Mouse (Mus musculus): ENCODE data around the gene Ppp1cc.
"Not testable (repeated sequence)": the region's sequence is repeated elsewhere in the genome, so short reads cannot be mapped to it uniquely, and the experiment has no call there.

Gene Ppp1cc

DNA sequence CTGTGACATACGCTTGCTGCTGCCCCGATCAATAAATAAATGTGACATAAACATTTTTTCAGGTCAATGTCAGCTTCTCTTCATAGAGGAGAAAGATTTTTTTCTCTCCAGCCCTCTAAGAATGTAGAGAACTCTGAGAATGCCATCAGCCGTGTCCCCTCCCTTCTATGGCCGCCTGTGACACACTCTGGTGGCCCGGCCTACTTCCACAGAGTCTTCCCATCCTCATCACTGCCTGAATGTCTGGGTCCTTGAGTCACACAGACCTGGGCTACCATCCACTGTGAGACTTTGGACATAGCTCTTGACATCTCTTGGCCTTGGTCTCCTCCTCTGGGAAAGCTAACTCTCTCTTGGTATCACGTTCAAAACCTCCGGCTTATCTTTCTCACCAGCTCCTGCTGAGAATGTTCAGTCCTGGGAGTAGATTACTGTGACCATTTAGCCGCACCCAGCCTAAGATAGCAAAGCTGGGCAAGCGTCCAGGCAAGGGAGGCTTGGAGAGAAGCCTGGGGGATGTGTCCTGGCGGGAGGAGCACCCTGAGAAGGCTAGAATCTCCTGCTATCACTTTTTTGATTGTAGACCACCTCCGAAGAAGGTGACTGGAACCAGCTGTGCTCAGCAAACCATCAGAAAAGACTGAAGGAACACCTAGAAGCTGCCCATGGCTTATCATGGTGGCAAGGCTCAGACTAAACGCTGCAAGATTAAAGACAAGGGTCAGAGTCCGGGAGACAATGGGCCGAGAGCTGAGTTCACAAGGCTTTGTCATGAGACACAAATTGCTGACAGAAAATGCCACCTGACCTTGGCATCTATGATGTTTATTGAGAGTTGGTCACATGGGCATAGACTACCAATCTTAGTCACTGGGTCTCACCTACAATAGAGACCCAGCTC, 21.3 kb upstream of the Ppp1cc start:
- no peak for DNase-seq (ENCODE audit: low read depth, low spot score)

DNA sequence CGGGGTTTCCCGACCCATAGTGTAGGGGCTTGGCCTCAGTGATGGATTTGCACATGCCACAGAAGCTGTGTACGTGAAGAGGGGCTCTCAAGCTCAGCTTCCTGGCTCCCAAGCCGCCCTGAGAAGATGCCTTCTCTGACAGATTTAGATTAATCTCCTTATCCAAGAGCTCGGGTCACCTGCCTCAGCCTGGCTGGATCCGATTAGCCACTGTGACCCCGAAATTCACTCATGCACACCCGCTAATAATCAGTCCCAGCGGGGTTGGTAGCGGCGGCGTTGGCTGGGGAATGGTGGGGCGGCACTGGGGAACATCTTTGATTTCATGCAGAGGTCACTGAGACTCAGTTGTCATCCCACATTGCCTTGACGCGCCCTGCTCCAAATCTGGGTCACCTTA, 19.2 kb upstream of the Ppp1cc start:
- DNase-seq (ENCODE audit: low read depth, low spot score): no peak

DNA sequence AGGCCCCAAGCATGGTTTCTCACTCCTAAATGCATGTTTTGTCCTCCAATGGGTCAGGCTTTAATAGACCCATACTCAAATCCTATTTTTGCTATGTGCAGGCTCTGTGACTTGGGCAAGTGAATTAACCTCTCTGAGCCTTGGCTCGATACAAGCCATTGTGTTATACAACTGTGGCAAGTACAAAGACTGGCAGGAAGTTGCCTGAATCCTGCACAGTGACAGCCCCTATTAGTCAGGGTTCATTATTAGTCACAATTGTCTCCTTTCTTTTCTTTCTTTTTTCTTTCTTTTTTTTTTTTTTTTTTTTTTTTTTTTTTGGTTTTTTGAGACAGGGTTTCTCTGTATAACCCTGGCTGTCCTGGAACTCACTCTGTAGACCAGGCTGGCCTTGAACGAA, 18.3 kb upstream of the Ppp1cc start:
- DNase-seq (ENCODE audit: low read depth, low spot score): not testable (repeated sequence)

DNA sequence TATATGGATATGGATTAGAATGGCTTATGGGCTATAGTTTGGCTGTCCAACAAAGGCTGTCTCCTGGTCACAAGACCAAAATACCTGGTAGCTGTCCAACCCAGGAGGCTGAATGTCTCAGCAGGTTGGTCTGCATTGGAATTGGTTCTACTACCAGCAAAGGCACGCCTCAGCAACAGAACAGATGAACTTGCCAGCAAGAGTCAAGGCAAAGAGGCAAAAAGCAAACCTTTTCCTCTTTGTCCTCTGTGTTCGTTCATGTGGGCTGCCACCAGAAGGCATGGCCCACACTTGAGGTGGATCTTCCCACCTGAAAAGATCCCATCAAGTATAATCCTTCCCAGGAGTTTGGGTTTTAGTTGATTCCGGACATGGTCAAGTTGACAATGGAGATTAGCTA, 17.4 kb upstream of the Ppp1cc start, which contains the start of gene Ccdc63:
Gene Ccdc63 (minus strand): TSS at position 101 of the 400 bp plus-strand sequence.
- no peak for DNase-seq (ENCODE audit: low read depth, low spot score)

DNA sequence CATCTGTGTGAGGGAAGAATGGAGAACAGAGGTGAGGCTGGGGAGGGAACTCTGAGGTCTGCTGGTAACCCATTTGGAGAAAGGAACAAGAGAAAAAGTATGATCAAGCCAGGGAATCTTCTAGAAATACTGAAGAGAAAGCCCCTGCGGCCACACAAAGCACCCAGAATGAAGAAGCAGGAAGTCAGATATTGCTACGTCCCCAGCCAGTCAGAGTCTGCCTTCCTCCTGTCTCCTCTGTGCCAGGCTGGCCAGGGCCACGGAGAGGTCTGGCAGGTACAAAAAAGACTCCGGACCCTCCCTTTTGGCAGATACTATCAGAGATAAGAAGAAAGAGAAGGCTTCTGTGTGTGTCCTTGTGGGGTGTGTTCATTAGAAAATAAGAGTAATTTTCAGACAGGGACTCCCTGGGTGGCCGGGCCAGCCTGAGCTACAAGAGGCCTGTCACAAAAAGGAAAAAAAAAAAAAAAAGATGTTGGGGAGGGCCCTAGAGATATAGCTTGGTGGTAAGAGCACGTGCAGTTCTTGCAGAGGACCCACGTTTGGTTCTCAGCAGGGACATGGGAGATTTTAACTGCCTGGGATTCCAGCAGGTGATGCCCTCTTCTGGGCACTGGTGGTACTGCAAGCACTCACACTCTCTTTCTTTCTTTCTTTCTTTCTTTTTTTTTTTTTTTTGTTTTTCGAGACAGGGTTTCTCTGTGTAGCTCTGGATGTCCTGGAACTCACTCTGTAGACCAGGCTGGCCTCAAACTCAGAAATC, 15.7 kb upstream of the Ppp1cc start:
- DNase-seq (ENCODE audit: low read depth, low spot score): no peak

DNA sequence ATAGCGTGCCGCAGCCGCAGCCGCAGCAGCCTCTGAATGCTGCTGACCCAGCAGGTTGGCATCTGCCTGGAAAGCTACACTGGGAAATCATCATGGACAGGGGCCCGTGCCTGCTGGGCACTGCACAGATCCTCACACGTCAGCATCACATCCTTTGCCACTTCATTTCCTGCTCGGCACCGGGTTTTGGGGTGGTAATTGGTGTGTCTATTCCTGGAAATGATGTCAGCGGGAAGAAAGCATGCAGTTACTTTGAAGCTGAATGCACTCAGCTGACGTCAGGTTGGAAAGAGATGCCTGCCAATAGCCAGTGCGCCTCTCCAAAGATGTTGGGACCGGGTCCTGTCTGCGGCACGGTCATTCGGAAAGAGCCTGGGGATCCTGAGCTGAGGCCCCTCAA, 14.5 kb upstream of the Ppp1cc start:
- DNase-seq (ENCODE audit: low read depth, low spot score): no peak

DNA sequence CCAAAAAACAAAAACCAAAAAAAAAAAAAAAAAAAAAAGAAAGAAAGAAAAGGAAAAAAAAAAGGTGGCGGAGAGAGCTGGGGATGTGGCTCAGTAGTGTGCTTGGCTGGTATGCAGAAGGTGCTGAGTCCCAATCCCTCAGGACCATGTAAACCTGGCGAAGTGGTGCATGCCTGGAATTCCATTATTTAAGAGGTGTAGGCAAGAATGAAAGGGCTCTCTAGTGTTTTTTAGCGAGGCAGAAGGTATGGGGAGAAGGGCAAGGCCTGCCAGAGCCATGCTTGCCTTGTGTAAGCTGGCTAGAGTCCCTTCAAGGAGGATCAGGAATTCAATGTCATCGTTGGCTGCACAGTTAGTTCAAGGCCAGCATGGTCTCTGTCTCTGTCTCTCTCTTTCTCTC, 13.3 kb upstream of the Ppp1cc start:
- DNase-seq (ENCODE audit: low read depth, low spot score): no peak

DNA sequence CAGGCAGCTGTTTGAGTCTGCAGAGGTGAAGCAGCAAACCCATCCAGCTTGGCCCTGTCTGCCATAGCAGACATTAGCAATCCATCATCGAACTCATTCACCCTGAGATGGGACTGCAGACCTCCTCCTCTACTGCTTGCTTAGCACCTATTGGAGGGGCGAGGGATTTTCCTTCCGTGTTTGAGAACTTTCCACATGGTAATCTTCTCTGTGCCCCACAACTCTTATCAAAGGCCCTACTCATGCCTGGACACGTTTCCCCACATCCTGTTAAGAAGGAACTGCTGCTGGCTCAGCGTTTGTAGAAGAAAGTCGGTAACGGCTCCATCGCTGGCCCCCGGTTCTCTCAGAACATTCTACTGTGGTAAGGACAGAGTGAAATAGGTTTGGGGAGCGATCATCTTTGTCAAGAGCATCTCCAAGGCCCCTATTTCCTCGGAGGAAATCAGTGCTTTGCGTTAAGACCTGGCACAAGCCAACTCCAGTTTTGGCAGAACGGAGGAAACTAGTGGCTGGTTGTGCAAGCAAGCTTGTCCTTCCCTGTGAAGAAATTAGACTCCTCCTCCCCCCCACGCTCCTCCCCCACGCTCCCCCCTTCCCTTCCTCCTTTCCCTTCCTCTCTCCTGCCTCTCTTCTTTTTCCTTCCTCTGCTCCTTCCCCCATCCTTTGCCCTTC, 12.6 kb upstream of the Ppp1cc start:
- no peak for DNase-seq (ENCODE audit: low read depth, low spot score)

DNA sequence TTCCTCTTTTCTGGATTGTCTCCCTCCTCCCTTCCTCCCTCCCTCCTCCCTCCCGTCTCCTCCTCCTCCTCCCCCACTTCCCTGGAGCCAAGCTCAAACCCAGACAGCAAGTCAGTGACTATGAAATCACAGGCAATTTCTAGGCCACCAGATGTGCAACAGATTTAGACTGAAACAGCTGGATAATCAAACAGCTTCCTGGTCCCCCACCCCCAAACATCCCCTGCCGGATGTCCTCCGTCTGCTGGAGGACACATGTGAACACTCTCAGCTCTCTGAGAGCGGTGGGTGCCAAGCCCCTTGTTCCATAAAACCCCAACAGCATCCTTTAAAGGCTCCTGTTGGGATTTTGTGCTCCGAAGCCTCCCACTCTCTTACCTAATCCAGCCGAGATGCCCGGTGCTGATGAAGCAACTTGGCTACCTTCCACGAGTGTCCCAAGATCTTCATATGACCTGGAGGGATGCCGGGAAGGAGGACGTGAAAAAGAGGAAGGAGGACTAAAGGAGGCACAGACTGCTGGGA, 12.0 kb upstream of the Ppp1cc start:
- peak; percentile 74 for DNase-seq (ENCODE audit: low read depth, low spot score)

DNA sequence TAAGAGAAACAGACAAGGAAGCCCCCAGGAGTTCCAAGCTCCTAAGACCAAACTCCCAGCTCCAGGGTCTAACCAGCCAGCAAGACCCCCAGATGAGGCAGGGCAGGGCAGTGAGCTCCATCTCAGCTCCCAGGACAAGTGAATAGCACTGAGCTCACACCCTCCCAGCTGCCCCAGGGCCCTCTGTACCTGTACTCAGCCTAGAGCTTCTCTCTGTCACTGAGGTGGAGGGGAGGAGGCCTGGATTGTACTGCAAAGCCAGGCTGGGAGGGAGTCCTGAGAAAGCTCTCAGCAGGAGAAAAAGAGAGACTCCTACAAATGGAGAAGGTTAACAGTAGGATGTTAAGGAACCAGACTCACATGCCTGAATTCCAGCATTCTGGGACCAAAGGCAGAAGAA, 11.5 kb upstream of the Ppp1cc start:
- DNase-seq (ENCODE audit: low read depth, low spot score): no peak

DNA sequence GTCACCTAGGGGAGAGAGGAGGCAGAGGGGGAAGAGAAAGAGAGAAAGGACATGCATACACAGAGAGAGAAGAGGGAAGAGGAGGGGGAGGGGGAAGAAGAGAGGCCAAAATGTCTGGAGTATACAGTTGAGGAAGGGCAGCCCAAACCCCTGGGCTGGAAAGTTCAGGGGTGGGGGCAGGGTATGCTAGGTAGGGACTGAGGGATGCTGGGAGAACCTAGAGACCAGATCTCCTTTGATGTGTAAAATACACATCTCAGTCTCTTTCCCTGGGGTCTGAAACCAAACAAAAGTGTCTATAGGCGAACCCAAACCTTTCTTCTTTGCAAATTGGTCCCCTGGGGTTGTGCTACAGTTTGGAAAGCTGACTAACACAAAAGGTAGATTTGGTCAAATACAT, 10.0 kb upstream of the Ppp1cc start:
- DNase-seq (ENCODE audit: low read depth, low spot score): no peak

DNA sequence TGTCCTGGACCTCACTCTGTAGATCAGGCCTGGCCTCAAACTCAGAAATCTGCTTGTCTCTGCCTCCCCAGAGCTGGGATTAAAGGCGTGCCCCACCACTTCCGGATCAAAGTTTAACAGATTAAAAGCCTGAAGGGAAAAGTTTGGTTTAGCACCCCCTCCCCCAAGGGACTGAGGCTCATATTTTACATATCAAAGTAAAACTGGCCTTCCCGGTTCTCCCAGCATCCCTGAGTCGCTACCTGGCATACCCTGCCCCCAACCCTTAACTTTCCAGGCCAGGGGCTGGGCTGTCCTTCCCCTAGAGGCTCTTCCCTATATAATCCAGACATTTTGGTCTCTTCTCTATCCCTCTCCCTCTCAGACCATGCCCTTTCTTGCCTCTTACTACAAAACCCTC, 8.8 kb upstream of the Ppp1cc start:
- DNase-seq (ENCODE audit: low read depth, low spot score): no peak

DNA sequence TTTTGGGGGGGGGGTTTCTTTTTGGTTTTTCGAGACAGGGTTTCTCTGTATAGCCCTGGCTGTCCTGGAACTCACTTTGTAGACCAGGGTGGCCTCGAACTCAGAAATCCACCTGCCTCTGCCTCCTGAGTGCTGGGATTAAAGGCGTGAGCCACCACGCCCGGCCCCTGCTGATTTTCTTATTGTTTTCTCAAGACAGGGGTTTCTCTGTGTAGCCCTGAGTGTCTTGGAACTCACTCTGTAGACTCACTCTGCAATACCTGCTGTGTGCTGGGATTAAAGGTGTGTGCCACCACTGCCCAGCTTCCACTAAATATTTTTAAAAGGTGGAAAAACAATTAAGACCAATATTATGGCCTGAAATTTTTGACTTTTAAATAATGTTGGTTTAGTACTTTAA, 5.6 kb upstream of the Ppp1cc start:
- DNase-seq (ENCODE audit: low read depth, low spot score): not testable (repeated sequence)

DNA sequence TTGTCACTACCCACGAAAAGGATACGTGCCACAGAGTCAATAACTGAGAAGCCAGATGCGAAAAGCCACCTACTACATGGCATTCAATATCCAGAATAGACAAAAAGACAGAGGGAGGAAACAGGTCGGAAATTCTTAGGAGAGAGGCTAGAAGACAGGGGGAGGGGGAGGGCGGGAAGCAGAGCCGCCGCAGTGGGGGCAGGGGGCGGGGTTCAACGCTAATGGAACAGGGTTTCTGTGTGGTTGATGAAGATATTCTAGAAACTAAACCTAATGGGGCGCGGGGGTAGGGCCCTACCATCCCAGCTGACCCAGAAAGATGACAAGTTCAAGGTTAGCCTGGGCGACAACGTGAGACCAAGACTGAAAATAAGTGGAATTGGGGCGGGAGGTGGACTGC, 4.1 kb upstream of the Ppp1cc start:
- DNase-seq (ENCODE audit: low read depth, low spot score): no peak

DNA sequence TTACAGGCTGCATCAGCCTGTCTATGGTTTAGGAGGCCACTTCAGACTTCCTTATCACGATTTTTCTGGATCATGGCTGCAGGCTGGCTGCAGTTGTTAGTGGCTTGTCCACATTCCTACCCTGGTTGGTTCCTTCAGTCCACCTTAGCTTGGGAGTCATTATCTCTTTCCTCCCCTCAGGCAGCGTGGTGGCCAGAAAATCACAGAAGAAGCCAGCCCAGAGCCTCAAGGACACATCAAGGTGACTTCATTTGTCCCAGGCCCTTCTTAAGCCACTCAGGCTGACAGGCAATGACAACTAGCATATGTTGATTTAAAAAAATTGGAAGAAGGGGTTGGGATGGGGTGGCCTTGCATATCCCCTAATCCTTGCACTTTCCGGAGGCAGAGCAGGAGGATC, 3.3 kb upstream of the Ppp1cc start:
- DNase-seq (ENCODE audit: low read depth, low spot score): no peak

DNA sequence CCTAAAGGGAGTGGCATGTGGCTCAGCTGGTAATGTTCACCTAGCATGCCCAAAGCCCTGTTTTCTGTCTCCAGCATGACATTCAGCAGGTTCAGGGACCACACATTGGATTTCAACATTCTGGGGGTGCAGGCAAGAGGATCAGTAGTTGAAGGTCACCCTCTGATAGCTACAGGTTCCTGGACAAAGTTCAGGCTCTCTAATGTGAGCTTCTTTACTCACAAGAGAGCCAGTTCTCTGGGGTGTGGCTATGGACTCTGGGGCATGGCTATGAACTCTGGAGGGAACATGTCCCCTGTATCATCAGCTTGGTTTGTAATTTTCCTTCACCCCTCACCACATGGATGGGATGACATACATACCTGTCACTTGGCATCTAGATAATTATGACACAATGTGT, 2.5 kb upstream of the Ppp1cc start:
- no peak for DNase-seq (ENCODE audit: low read depth, low spot score)

DNA sequence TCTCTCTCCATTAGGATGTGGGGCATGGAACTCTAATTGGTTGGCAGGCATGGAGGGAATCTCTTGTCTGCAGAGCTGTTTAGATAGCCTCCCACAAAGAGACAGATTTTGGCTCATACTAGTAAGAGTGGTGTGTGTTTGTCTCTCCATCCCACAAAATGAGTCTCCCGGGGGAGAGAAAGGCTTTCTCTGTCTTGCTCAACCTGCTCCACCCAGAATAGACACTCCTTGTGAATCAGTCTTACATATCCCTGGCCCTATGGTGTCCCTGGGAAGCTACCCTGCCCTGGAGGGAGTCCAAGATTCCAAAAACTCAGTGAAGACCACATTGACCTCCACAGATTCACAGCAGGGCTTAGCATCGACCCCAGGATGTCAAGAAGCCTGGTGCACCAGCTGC, 1.6 kb upstream of the Ppp1cc start:
- no peak for DNase-seq (ENCODE audit: low read depth, low spot score)

DNA sequence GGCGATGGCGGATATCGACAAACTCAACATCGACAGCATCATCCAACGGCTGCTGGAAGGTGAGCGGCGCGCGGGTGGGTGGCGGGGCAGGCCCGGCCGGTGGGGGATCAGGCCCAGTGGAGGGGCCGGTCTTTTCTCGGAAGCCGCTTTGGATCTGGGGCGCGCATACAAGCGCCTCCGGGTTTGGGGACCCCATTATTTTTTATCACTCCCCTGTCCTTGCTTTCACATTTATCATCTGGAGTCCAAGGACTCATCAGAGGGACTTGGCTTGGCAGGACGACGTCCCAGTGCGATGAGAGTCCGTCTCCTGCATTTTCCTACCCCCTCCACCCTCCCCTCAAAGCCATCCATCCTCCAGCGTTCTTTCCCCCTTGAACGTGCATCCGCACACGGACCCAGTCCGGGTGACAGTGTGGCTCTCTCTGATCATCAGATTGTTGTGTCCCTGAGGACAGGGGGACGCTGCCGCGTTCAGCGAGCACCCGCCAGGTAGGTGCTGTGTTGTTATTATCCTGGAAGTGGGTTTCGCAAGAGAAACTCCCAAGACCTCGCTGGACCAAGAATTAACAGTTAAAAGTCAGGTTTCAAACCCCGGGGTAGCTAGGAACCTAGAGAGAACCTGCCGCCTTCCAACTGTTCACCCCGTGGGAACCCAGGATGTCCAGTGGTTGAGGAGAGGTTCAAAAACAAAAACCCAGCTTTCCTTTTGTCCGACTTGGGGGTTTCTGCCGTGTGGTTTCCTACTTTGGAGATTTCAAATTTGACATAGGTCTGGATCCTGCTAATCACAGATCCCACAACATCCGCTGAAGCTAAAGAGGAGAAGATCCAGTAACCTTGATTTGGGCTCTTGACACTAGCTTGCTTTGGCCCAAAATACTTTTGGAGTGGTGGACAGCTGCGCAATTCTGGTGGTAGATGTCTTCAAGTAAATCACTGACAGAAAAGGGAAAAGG, 758 bp downstream of the Ppp1cc start:
- no peak for DNase-seq (ENCODE audit: low read depth, low spot score)

DNA sequence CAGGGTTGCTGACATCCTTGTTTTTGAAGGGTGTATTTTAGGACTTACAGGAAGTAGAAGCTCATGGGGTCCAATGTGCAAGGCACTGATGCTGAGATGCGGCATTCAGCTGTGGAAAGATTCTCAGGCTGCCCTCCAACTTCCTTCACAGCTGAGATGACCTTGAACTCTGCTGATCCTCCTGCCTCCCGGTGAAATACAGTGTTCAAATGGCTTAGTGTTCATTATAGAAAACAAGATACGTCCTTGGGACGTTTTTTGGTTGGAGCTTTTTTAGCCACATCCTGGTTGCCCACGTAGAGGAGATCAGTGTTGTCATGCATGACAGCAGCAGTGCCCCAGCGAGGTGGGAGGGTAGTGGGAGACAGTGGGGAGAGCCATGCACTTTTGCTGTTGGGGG, 5.1 kb downstream of the Ppp1cc start:
- no peak for DNase-seq (ENCODE audit: low read depth, low spot score)

DNA sequence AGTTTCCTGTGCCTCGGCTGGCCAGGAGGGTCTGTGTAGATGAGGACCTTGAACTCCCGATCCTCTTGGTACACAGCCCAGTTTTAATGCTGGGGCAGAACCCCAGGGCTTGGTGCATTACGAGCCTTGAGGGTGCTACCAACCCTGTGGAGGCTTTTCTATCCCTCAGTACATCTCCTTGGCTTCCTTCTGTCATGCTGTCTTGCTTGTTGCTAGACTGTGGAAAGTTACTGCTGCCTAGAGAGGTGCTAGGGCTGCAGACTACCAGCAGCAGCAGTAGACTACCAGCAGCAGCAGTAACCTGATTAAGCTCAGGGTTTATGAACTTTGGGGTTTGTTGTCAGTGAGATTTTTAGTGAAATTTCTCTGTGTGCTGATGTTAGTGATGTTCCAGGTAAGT, 5.9 kb downstream of the Ppp1cc start:
- DNase-seq (ENCODE audit: low read depth, low spot score): no peak

Measured in forelimb bud, embryonic 11.5 days (tissue).